Mouse (Mus musculus): ENCODE measurements around the gene Mtmr4. TPM values are rescaled to one million over a fixed set of nuclear protein-coding genes. Genes with fewer than 3 reads are reported as not detected.
A peak's percentile ranks its signal among the peaks of the same experiment; 100 is the strongest.

The Mtmr4 gene
- total RNA-seq, 2 experiments from 2014 or later = 21.5 to 22.4 TPM

DNA sequence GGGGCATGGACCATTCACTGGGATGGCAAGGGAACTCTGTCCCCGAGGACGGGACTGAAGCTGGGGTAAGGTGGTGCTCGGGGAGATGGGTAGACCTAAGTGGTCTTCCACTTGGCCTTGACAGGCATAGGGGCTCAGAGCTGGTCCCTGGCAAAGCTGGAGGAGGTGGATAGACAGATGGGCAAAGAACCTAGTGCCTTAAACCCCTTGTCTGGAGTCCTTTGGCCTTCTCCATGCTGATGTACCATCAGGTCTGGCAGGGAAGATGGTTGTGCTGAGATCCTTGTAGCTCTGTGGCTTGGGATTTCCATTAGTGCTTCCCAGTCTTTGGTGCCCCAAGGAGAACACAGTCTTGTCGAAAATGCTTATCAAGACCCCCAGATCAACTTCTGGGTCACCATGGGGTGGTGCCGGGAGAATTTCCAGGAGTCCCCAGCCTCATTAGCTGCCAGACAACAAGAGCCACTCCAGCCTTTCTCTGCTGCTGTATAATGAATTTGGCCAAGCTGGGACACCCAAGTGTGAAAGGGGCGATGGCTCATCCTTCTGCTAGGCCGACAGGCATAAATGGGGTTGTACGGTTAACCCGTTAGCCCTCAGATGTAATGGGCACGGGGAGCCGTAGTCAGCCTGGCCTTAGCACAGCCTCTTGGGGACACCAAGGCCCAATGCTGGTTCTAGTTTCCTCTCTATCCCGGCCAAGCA lies 10.6 kb upstream of the Mtmr4 start:
- DNase-seq (ENCODE audit: low spot score in 2 of 2) = no peak

DNA sequence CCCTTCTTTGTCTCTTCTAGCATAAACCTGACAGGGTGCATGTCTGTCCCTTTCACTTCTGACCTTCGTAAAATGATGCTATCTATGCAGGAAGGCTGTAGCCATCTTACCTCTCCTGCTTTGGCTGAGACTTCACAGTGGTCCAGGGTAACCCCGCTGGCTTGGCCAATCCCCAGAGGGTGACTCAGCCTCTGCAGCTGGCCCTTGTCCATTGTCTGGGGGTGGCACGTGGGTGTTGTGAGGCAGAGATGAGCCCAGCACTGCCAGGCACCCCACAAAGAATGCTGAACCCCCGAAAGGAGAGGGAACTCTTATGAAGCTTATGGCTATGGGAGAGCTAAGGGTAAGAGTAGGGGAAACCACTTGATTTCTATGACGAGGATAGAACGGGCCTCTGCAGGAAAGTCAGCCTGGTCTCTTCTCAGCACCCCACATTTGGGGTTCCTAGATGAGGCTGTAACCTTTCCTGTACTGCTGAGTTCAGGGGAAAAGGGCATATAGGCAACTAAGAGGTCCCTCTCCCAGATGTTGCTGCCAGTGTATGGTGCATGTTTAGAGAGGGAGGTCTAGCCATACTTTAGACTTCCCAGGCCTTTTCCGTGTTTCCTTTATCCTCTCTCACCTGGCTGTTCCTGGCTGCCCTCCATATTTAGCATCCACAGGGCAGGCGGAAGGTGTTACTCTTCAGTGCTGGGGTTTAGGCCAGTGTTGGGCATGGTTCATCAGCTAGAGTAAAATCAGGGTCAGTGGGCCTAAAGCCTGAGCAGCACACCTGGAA lies 9.8 kb upstream of the Mtmr4 start:
- no peak for DNase-seq (ENCODE audit: low spot score in 2 of 2)

DNA sequence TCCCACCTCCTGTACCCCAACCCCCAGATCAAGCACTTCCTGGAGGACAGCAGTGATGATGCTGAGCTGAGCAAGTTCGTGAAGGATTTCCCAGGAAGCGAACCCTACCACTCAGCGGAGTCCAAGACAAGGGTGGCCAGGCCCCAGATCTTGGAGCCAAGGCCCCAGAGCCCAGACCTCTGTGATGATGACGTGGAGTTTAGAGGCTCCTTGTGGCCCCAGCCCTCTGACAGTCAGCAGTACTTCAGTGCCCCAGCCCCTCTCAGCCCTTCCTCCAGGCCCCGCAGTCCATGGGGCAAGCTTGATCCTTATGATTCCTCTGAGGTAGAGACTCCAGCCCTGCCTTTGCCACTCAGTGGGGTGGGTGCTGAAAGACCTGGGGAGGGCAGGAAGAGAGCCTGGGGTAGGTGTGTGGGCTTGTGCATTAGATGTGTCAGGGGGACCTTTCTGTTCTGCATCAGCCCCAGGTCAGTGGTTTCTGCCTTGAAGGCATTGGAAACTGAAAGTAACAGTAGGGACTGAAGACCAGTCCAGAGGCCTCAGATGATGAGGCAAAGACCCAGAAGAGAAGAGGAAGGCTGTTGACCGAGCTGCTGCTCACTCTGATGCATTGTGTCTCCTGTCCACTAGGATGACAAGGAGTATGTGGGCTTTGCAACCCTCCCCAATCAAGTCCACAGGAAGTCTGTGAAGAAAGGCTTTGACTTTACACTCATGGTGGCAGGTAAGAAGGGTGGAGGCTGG lies 8.5 kb upstream of the Mtmr4 start:
- DNase-seq (ENCODE audit: low spot score in 2 of 2) = no peak

DNA sequence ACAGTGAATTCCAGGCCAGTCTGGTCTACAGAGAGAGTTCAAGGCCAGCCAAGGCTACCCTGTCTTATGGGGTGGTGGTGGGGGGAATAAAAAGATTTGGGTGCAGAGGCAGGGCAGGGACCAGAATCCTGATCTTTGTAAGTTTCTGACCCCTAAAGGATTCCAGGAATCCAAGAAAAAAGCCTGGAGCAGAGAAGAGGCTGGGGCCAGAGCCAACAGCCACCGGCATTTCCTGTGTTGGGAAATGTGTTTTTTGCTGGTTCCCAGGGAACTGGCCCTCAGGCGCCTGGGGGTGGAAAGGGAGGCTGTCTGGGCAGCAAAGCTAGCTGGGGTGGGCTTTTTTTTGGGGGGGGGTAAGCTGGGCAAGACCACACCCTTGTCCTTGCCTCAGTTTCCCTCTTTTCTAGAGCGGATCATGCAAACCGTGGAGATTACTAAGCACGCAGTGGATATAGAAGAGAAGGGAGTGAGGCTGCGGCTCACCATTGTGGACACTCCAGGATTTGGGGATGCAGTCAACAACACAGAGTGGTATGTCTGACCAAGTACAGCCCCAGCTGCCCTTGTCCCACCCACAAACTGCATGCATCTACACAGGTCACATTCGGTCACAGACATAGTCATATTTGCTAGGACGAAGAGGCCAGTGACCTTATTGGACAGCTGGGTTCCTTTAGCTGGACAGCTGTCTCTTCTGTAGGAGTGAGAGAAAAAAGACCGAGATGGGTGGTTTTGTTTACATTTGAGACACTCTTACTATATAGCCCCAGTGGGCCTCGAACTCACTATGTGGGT lies 7.1 kb upstream of the Mtmr4 start:
- DNase-seq (ENCODE audit: low spot score in 2 of 2) = peak in 1 of 2 experiments; percentile 40

DNA sequence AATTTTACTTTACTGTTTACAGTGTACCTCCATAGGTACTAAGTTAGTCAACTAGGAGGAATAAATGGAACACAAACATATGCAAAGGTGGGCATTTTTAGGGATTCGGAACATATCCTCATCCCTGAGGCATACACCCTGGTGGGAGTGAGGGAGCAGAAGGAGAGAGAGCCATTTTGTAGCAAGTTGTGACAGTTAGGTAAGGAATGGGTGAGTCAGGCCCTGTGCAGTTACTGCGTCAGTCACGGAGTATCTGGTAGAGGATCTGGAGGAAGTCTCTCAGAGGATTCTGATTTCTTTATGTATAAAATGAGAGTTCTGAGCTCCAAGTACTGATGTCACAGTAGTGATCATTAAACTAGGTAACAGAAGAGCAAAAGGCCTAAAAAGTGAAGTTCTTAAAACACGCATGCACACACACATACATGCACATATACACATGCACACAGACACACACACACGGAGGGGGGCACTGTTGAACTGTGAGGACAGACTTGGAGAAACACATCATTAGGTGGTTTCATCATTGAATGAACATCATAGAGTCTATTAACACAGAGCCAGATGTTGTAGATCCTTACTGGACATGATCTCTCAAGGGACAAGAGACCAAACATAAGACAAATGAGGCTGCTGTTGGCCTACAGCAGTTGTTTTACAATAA lies 4.6 kb upstream of the Mtmr4 start:
- DNase-seq (ENCODE audit: low spot score in 2 of 2) = no peak

- no peak for DNase-seq (ENCODE audit: low spot score in 2 of 2)
These were observed 2.4 kb upstream of the Mtmr4 start for GRCm38 (mm10) chr11:87589605-87590004.

- peak in 1 of 2 experiments; percentile 41 for DNase-seq (ENCODE audit: low spot score in 2 of 2)
These were observed 979 bp upstream of the Mtmr4 start for GRCm38 (mm10) chr11:87590841-87591525.

DNA sequence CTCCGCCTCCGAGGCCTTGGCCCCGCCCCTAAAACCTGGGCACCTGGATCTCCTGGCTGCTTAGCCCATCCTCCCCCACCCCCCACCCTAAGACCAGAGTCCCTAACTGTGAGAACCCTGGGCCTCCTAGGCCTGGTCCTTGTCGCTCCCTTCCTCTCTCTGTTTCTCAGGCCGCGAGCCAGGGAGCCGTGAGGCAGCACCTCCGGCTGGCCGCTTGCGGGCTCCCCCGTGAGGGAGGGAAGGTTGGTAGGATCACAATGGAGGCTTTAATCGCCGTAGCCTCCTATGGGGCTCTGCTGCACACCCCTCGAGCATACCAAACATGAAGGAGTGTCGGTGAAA lies 363 bp downstream of the Mtmr4 start:
- no peak for DNase-seq (ENCODE audit: low spot score in 2 of 2)

- no peak for DNase-seq (ENCODE audit: low spot score in 2 of 2)
These were observed 994 bp downstream of the Mtmr4 start for GRCm38 (mm10) chr11:87592713-87593598.

DNA sequence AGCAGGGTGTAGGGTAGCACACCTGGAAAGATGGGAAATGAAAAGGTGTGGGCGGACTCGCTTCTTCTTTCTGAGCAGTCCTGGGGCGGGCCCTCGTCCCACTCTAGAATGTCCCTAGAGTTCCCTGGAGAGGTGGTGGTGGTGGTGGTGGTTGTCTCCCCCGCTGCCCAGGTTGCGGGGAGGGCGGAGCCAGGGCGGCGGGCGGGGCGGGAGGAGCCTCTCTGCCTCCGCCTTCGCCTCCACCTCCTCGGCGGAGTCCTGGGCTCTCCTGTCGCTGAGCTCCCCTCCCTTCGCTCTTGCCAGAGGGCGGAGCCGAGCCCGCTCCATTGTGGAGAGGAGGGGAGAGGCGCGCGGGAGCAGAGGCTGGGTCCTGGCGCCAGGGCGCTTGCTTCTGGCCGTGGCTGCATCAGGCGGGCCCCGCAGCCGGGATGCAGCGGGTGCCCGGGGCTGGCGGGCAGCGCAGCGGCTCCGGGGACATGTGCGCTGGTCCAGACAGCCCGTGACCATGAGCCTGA lies 3.4 kb downstream of the Mtmr4 start:
- DNase-seq (ENCODE audit: low spot score in 2 of 2) = peak; percentile 60 to 82

DNA sequence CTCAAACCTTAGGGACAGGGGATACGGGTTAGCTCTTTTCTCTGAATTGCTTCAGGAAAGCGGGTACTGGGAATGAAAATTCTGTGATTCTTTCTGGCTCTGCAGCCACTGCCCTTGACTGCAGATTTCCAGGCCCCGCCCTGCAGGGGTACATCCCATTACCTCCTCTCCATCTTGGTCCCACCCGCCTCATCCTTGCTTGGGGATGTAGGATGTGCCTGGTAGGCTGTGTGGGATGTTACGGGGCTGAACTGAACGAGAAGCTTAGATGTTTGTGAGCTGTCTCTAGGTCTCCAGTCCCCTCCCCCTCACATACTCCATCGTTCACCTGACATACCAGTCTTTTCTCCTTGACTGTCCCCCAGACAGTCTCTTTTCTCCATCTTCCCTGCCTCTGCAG lies 4.0 kb downstream of the Mtmr4 start:
- no peak for DNase-seq (ENCODE audit: low spot score in 2 of 2)

GRCm38 (mm10) chr11:87596492-87596891 lies 4.5 kb downstream of the Mtmr4 start:
- no peak for DNase-seq (ENCODE audit: low spot score in 2 of 2)

GRCm38 (mm10) chr11:87597061-87597460 lies 5.1 kb downstream of the Mtmr4 start:
- no peak for DNase-seq (ENCODE audit: low spot score in 2 of 2)

DNA sequence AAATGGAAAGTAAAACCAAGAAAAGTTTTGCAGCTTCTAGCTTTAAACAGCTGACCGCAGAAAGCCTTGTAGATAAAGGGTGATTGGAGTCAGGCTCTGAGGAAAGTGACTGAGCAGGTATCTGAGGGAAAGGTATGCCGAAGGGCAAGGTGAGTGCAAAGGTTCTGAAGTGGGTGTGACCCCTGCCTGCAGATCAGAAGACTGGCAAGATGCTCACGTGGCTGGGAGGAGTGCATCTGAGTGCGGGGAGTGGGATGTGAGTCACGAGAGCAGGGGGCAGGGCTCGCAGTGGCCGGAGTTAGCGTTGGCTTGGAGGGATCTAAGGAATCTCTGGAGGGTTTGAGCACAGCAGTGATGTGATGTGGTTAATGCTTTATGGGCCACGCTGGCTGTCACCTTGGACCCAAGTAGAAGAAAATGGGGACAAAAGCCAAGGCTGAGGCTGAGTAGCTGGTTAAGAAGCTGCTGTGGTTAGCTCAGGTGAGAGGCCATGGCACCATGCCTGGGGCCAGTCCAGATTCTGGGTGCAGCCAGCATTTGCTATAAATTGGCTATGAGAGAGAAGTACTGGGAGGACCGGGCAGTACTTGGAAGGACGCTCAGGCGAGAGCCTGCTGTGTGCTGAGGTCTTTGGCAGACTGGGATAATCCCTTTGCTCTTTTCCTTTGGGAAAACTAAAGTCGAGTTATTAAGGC lies 7.6 kb downstream of the Mtmr4 start:
- no peak for DNase-seq (ENCODE audit: low spot score in 2 of 2)

- no peak for DNase-seq (ENCODE audit: low spot score in 2 of 2)
These were observed 8.4 kb downstream of the Mtmr4 start for GRCm38 (mm10) chr11:87600322-87600853.

- no peak for DNase-seq (ENCODE audit: low spot score in 2 of 2)
These were observed 10.3 kb downstream of the Mtmr4 start for GRCm38 (mm10) chr11:87602234-87602633.

- DNase-seq (ENCODE audit: low spot score in 2 of 2) = no peak
These were observed 11.6 kb downstream of the Mtmr4 start for GRCm38 (mm10) chr11:87603571-87603970.

GRCm38 (mm10) chr11:87609264-87609663 lies 17.3 kb downstream of the Mtmr4 start:
- no peak for DNase-seq (ENCODE audit: low spot score in 2 of 2)
